Mouse (Mus musculus) v-Abl transformed pro-B cells (cell line): Measurements from ENCODE around the gene Ccdc50.

Source experiments
- in situ Hi-C, 2 experiments: fragments of 400-800 bp; cut with MboI; formaldehyde crosslinking; loops; one replicate each; pipeline ENCODE4 v1.15.1; 2025; ENCODE audit not compliant: unreplicated experiment in 2 of 2

The Ccdc50 gene

GRCm38 (mm10) chr16:27388761-27389451 lies at the start of gene Ccdc50:
Ccdc50 (plus strand) TSS chr16:27388869.
- in situ Hi-C loops, result no loop called here

- in situ Hi-C loops, result loop anchor here in 1 of 2 experiments (5.0 kb wide), 1 partner anchor 35 kb away; no protein-coding TSS in a partner anchor
Measured at GRCm38 (mm10) chr16:27347521-27347920, 41.1 kb upstream of the Ccdc50 start.

GRCm38 (mm10) chr16:27348359-27348758 lies 40.3 kb upstream of the Ccdc50 start:
- in situ Hi-C loops, result loop anchor here in 1 of 2 experiments (5.0 kb wide), 1 partner anchor 34 kb away; no protein-coding TSS in a partner anchor

- in situ Hi-C loops, result loop anchor here in 1 of 2 experiments (5.0 kb wide), 1 partner anchor 33 kb away; no protein-coding TSS in a partner anchor
Measured at GRCm38 (mm10) chr16:27349235-27349634, 39.4 kb upstream of the Ccdc50 start.

GRCm38 (mm10) chr16:27349878-27350532 lies 38.7 kb upstream of the Ccdc50 start:
- in situ Hi-C loops, result loop anchor here in 1 of 2 experiments (5.0 kb wide), 1 partner anchor 32 kb away; no protein-coding TSS in a partner anchor

GRCm38 (mm10) chr16:27354464-27354863 lies 34.2 kb upstream of the Ccdc50 start:
- in situ Hi-C loops, result no loop called here

- in situ Hi-C loops, result no loop called here
Measured at GRCm38 (mm10) chr16:27360059-27360458, 28.6 kb upstream of the Ccdc50 start.

GRCm38 (mm10) chr16:27370191-27370590 lies 18.5 kb upstream of the Ccdc50 start, which contains the start of gene Uts2b:
Uts2b (minus strand) TSS chr16:27370239.
- in situ Hi-C loops, result no loop called here

- in situ Hi-C loops, result no loop called here
Measured at GRCm38 (mm10) chr16:27370700-27371099, 18.0 kb upstream of the Ccdc50 start.

- in situ Hi-C loops, result no loop called here
Measured at GRCm38 (mm10) chr16:27374139-27374538, 14.5 kb upstream of the Ccdc50 start.

GRCm38 (mm10) chr16:27375318-27375717 lies 13.4 kb upstream of the Ccdc50 start:
- in situ Hi-C loops, result no loop called here

- in situ Hi-C loops, result no loop called here
Measured at GRCm38 (mm10) chr16:27376556-27376955, 12.1 kb upstream of the Ccdc50 start.

GRCm38 (mm10) chr16:27382217-27382616 lies 6.5 kb upstream of the Ccdc50 start:
- in situ Hi-C loops, result loop anchor here in 1 of 2 experiments (5.0 kb wide), 1 partner anchor 35 kb away; no protein-coding TSS in a partner anchor

- in situ Hi-C loops, result loop anchor here in 1 of 2 experiments (5.0 kb wide), 1 partner anchor 38 kb away; no protein-coding TSS in a partner anchor
Measured at GRCm38 (mm10) chr16:27384893-27385603, 3.6 kb upstream of the Ccdc50 start.

GRCm38 (mm10) chr16:27385649-27386048 lies 3.0 kb upstream of the Ccdc50 start:
- in situ Hi-C loops, result no loop called here

GRCm38 (mm10) chr16:27386850-27387407 lies 1.7 kb upstream of the Ccdc50 start:
- in situ Hi-C loops, result no loop called here

- in situ Hi-C loops, result no loop called here
Measured at GRCm38 (mm10) chr16:27387634-27388611, 746 bp upstream of the Ccdc50 start.

GRCm38 (mm10) chr16:27389534-27390282 lies 1.0 kb downstream of the Ccdc50 start:
- in situ Hi-C loops, result no loop called here

GRCm38 (mm10) chr16:27390306-27390705 lies 1.6 kb downstream of the Ccdc50 start:
- in situ Hi-C loops, result no loop called here
